Comparison of ENCODE assay signal across 17 mouse cellular contexts in the genomic region with DNA sequence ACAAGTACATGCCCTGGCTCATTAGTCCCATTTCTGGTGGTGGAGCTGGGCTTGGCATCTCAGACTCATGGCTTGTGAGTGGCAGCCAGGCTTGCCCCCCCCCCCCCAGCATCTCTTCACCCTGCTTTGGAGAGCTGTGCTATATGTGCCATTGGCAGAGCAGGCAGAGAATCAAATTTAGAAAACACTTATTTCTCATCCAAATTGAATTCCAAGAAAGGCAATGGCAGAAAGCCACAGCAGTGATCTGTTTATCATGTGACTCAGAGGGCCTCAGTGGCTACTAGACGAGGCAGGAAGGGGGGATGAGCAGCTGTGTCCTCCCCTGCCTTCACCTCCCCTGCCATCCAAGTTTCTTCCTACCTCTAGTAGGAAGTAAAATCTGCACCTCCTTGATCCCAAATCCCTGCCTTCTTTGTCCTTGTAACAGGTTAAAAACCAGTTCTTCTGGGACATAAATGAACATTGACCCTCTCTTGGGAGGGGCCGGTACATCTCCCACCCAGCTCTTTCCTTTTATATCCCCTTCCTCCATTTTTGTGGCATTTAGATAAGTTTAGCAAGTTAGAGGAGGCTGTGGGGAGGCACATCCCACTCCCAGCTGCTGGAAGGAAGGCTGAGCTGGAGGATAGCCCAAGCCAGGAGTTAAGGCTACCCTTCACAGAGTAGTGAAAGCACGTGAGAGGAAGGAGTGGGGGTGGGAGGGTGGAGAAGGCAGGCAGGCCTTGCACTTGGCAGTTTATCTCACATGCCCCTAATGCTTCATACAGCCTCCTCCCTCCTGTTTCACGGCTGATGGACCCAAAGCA.
DNase-seq lines count a peak whose midpoint lies in the region; ATAC-seq and TF ChIP-seq lines count a peak whose summit lies in the region.
"Had no signal": no experiment of that assay in that cellular context is flagged by ENCODE, and none has a peak within 500 bp of the region (broad histone marks: within the 10 kb centered on the region; RNA-seq: fewer than 3 reads in every experiment).

No protein-coding gene starts in this region.

- H3K36me3 ChIP-seq in lung, embryonic 14.5 days (ENCODE audit: insufficient read depth) = no peaks in the 10 kb centered on the region
- H3K36me3 ChIP-seq: embryonic facial prominence, embryonic 10.5 days had no signal

- H3K4me1 ChIP-seq in lung, embryonic 14.5 days (ENCODE audit: insufficient read depth) = peaks cover 23% of the 10 kb centered on the region

- no peak overlapping the region for H3K4me2 ChIP-seq in lung, embryonic 14.5 days
- H3K4me2 ChIP-seq: limb, embryonic 13.5 days had no signal

- no peaks in the 10 kb centered on the region for H3K27me3 ChIP-seq in lung, embryonic 14.5 days (ENCODE audit: insufficient read depth, low read length)
- H3K27me3 ChIP-seq: limb, embryonic 13.5 days had no signal

- DNase-seq in frontal cortex, postnatal 25 days (ENCODE audit: low spot score in 2 of 2) = no peak
- peak; percentile 44 for DNase-seq in lung, embryonic 14.5 days
- no peak for DNase-seq in lung, adult 18-20 months
- DNase-seq in frontal cortex, postnatal 36 days (ENCODE audit: low spot score in 2 of 2) = peak; percentile 66 to 89
- peak; percentile 76 for DNase-seq in right cerebral cortex, postnatal 25 days
- DNase-seq in adrenal gland, adult 2 months = no peak
- DNase-seq in ovary, postnatal 36 days (ENCODE audit: low spot score) = no peak
- DNase-seq: B cell, adult 2 months; heart, postnatal 10 days; kidney, postnatal 36 days; lung, adult 2 months; thymus, postnatal 36 days had no signal

- ATAC-seq in frontal cortex, adult (ENCODE audit: low TSS enrichment) = peak; percentile 73
- no peak for ATAC-seq in lung, embryonic 14.5 days (ENCODE audit: insufficient read depth)
- ATAC-seq: activated CD4-positive, CD25-positive, alpha-beta regulatory T cell, adult 4 months; intestine, postnatal 0 days had no signal

- no peaks in the 10 kb centered on the region for H3K9me3 ChIP-seq in lung, embryonic 14.5 days (ENCODE audit: low read depth, low read length)
- H3K9me3 ChIP-seq: embryonic facial prominence, embryonic 10.5 days; limb, embryonic 13.5 days had no signal

- H3K4me3 ChIP-seq in lung, embryonic 14.5 days (ENCODE audit: low read depth, low read length) = no peak overlapping the region
- H3K4me3 ChIP-seq: embryonic facial prominence, embryonic 10.5 days; limb, embryonic 13.5 days had no signal

- H3K27ac ChIP-seq in lung, embryonic 14.5 days (ENCODE audit: low read depth) = no peak overlapping the region
- H3K27ac ChIP-seq: limb, embryonic 13.5 days had no signal

- no peak overlapping the region for H3K9ac ChIP-seq in lung, embryonic 14.5 days
- H3K9ac ChIP-seq: limb, embryonic 13.5 days had no signal

- 48% methylated on average over 4 of the region's 4 CpGs for WGBS in lung, embryonic 14.5 days

- no peak for TF ChIP-seq CTCF in lung, embryonic 14.5 days (IDR thresholded peaks at IDR 0.05; ENCODE audit: low read depth)

Comparison
In these comparisons a context has a peak if more than half of its experiments do, and no peak if none do; other contexts are left out.
1. DNase-seq: peak in lung, embryonic 14.5 days (single experiment), frontal cortex, postnatal 36 days (2 of 2) and right cerebral cortex, postnatal 25 days (single experiment); none in frontal cortex, postnatal 25 days (0 of 2), lung, adult 18-20 months (0 of 2), adrenal gland, adult 2 months (single experiment) and ovary, postnatal 36 days (single experiment).